Mouse (Mus musculus): Measurements from ENCODE around the gene Dusp8. TPM values are rescaled to one million over a fixed set of nuclear protein-coding genes. Genes with fewer than 3 reads are reported as not detected.
"Not testable (repeated sequence)": the region's sequence is repeated elsewhere in the genome, so short reads cannot be mapped to it uniquely, and the experiment has no call there.

Dusp8 gene
- polyA plus RNA-seq (2015; fragmentation: Nextera tagmentation; extraction: Ambion mirVana) = 2.3 and 2.7 TPM in 2 replicates

DNA sequence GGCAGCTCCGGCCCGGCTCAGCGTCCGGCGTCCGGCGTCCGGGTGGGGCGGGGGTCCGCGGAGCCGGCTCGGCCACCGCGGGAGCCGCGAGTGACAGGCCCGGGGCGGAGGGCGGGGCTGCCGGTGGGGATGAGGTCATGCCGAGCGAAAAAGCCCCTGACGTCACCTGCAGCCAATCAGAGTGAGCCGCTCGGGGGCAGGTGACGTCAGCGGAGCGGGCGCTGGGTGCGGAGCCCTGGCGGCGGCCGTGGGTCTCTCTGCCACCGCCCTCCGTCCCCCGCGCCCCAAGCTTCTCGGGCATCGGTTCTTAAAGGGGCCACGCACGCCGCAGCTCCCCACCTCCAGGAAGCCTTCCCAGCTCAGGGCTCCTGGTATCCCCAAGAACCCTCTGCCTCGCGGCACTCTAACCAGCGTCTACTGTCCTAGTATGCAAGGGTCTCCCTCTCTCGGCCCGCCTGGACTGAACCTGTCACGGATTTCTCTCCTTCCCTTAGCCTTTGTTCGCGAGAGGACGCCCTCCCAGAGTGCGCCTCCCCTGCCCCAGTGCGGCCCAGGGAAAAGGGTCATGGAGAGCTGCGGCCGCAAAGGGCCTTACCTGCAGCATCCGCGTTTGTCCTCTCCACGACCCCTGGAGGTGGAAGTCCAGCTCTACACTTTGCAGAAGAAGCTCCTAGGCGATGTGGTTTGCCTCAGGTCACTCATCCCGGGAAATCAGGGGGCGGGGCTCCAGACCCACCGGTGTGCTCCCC is at the start of gene Dusp8:
Dusp8 (minus strand) TSS at position 661 of the 749 bp plus-strand sequence.
- peak; percentile 79 for ATAC-seq (ENCODE audit: low FRiP score, low read depth)
- Histone ChIP-seq H3K4me3 (peak within 1 kb of the TSS; percentile 72), H3K27me3 (peaks cover 96% of the 10 kb centered on the region), H3K9ac (peak within 1 kb of the TSS; percentile 71), H3K4me2 (replicated peaks) (peak within 1 kb of the TSS; percentile 95), H3K4me1 (peaks cover 18% of the 10 kb centered on the region), H3K36me3 (no peaks in the 10 kb centered on the region), H3K27ac (no peak within 1 kb of the TSS), H3K9me3 (no peaks in the 10 kb centered on the region)
- under 1% methylated on average over 60 of the region's 63 CpGs for WGBS

DNA sequence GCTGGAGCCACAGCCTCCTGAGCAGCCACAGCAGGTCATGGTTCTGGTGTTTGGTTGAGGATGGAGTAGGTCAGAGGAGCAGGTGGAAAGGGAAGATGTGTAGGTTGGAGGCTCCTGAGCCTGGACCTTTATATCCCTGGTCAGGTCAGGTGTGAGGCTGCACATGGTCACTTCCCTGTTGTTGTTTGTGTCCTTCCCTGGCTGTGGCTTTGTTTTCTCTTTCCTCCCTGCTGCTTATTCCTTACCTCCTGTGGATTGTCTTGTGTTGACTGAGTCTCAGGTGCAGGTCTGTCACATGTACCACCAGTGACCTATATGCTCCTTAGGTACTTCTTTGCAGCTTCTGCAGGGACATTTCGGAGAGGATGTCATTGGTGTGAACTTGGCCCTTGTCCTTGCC is 48.9 kb upstream of the Dusp8 start, which contains the start of gene Gm45337:
Gm45337 (minus strand) TSS at position 101 of the 400 bp plus-strand sequence.
- ATAC-seq (ENCODE audit: low FRiP score, low read depth) = no peak
- 76% methylated on average over 1 of the region's 1 CpGs for WGBS

DNA sequence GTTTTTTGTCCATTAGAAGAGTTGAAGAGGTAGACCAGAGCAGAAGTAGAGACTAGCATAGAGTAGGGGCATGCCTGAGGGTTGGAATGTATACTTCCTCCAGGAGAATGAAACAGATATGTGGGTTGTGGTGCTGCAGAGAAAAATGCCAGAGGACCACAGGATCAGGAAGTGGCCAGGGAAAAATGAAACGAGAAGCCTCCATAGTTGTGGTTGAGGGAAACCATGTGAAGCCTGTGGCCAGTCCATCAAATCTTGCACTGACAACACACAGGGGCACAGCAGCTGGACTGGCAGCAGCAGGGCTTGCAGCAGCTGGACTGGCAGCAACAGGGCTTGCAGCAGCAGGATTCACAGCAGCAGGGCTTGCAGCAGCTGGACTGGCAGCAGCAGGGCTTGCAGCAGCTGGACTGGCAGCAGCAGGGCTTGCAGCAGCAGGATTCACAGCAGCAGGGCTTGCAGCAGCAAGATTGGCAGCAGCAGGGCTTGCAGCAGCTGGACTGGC is 47.9 kb upstream of the Dusp8 start:
- H3K27ac ChIP-seq; H3K4me3 ChIP-seq; H3K36me3 ChIP-seq; H3K4me1 ChIP-seq; H3K4me2 ChIP-seq (replicated peaks); H3K9ac ChIP-seq; H3K27me3 ChIP-seq; H3K9me3 ChIP-seq; ATAC-seq (ENCODE audit: low FRiP score, low read depth): not testable (repeated sequence)
- WGBS = 23% methylated on average over 1 of the region's 1 CpGs

More for the DNA sequence above, 48.9 kb upstream of the Dusp8 start, which contains the start of gene Gm45337:
- Histone ChIP-seq H3K4me1 (no peaks in the 10 kb centered on the region), H3K27ac (no peak within 1 kb of the TSS), H3K36me3 (no peaks in the 10 kb centered on the region), H3K9ac (no peak within 1 kb of the TSS), H3K4me3 (no peak within 1 kb of the TSS), H3K9me3 (no peaks in the 10 kb centered on the region), H3K27me3 (peaks cover 4% of the 10 kb centered on the region; the same call in 1 of the 2 replicates), H3K4me2 (replicated peaks) (no peak within 1 kb of the TSS)

DNA sequence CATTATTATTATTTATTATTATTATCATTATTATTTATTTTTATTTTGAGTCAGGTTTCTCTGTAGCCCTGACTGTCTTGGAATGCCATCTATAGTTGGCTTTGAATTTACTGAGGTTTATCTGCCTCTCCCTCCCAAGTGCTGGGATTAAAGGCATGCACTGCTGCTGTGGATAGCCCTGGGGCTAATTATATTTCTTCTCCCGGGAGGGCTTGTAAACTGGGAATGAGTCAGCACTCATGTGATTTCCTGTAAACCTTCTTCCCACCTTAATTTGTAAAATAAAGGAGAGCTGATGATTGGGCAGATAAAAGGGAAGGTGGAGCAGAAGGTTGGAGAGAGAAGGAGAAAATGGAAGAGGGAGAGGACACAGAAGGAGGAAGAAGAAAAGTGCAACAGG is 45.1 kb upstream of the Dusp8 start:
- no peaks in the 10 kb centered on the region for H3K36me3 ChIP-seq
- H3K27ac ChIP-seq = no peak overlapping the region
- H3K9ac ChIP-seq = no peak overlapping the region
- ATAC-seq (ENCODE audit: low FRiP score, low read depth) = no peak
- peaks cover 4% of the 10 kb centered on the region; the same call in 1 of the 2 replicates for H3K27me3 ChIP-seq
- H3K9me3 ChIP-seq = no peaks in the 10 kb centered on the region
- 0% methylated on average over 1 of the region's 1 CpGs for WGBS
- H3K4me2 ChIP-seq (replicated peaks) = no peak overlapping the region
- H3K4me1 ChIP-seq = no peaks in the 10 kb centered on the region
- no peak overlapping the region for H3K4me3 ChIP-seq

DNA sequence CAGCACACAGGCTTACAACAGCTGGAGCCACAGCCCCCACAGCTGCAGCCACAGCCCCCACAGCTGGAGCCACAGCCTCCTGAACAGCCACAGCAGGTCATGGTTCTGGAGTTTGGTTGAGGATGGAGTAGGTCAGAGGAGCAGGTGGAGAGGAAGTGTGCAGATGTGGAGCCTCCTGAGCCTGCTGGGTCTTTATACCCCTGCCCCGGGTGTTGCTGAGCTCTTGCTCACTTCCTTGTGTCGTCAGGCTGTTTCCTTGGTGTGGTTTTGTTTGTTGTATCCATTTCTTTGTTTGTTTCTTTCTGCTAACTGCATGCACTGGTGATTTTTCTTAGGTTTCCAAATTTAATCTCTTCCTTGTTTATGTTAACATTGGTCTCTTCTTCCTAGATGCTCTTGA is 40.3 kb upstream of the Dusp8 start, which contains the start of gene Gm39115:
Gm39115 (minus strand) TSS at position 101 of the 400 bp plus-strand sequence.
- H3K4me2 ChIP-seq (replicated peaks); ATAC-seq (ENCODE audit: low FRiP score, low read depth); H3K27ac ChIP-seq; H3K9me3 ChIP-seq; H3K9ac ChIP-seq; H3K4me3 ChIP-seq; H3K27me3 ChIP-seq; H3K4me1 ChIP-seq; H3K36me3 ChIP-seq: not testable (repeated sequence)
- 30% methylated on average over 2 of the region's 2 CpGs for whole genome bisulfite sequencing

DNA sequence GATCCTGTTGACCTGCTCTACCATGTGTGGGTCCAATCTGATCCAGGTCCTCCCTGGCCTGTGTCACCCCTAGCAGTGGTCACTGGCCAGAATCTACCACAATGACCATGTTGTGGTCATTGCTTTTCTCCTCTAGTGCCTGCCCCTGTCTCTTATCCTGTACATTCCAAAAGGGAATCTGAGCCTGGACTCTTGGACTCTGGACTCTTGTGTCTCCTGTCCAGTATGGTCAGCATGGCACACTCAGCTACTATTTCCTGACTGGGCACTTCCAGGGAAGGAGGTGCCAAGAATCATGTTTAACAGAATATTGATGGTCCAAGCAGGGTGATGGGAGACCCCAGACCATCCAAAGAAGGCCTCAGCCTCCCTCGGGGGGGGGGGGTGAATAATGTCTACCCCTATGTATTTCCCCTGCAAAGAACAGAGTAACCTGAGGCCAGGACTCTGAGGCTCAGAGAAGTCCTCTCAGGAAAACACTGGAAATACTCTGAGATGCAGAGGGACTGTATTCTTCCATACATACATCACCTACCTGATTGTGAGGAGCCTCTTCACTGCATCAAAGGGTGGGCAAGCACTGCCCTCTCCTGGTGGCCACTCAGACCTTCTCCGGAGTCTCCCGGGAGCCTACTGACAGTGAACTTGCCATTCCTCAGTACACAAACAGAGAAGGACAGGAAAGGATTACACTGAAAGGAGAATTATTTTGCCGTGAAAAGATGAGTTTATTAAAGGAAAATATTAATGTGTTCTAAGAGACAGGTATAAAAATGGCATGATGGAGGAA is 38.8 kb upstream of the Dusp8 start:
- no peak overlapping the region for H3K27ac ChIP-seq
- H3K4me2 ChIP-seq (replicated peaks) = no peak overlapping the region
- no peaks in the 10 kb centered on the region for H3K27me3 ChIP-seq
- ATAC-seq (ENCODE audit: low FRiP score, low read depth) = no peak
- H3K9me3 ChIP-seq = no peaks in the 10 kb centered on the region
- H3K9ac ChIP-seq = no peak overlapping the region
- no peaks in the 10 kb centered on the region for H3K36me3 ChIP-seq
- 62% methylated on average over 4 of the region's 4 CpGs for WGBS
- no peak overlapping the region for H3K4me3 ChIP-seq
- H3K4me1 ChIP-seq = no peaks in the 10 kb centered on the region

DNA sequence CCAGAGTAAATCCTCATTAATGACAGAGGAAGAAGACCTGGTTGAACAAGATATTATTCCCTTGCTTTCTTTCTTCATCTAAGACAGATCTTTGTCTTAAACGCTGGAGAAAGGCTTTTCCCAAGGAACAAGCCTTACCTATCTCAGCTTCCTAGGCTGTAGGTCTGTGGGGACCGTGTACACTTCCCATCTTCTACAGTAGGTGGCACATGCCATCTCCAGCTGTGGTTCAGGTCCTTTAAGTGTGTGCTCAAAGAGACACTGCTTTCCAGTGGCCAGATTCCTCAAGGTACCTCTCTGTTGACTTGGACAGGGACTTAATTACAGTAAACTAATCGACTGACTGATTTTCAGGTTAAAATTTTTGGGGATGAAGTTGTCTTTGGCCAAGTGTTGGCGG is 33.2 kb upstream of the Dusp8 start:
- no peak overlapping the region for H3K9ac ChIP-seq
- H3K27ac ChIP-seq = no peak overlapping the region
- no peak for ATAC-seq (ENCODE audit: low FRiP score, low read depth)
- H3K27me3 ChIP-seq = no peaks in the 10 kb centered on the region
- WGBS = 62% methylated on average over 4 of the region's 4 CpGs
- no peaks in the 10 kb centered on the region for H3K4me1 ChIP-seq
- no peak overlapping the region for H3K4me2 ChIP-seq (replicated peaks)
- no peaks in the 10 kb centered on the region for H3K9me3 ChIP-seq
- no peaks in the 10 kb centered on the region for H3K36me3 ChIP-seq
- H3K4me3 ChIP-seq = no peak overlapping the region

DNA sequence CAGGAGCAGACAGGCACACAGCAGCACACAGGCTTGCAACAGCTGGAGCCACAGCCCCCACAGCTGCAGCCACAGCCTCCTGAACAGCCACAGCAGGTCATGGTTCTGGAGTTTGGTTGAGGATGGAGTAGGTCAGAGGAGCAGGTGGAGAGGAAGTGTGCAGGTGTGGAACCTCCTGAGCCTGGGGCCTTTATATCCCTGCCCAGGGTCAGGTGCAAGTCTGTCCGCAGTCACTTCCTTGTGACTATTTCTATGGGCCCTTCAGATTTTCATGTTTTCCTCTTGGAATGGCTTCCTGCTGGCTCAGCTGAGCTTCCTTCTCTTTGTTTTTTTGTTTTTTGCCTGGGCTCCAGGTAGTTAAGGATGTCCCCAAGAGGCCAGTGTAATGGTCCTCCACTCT is 25.0 kb upstream of the Dusp8 start, which contains the start of gene Gm45618:
Gm45618 (minus strand) TSS at position 101 of the 400 bp plus-strand sequence.
- not testable (repeated sequence) for H3K4me3 ChIP-seq; H3K27me3 ChIP-seq; H3K27ac ChIP-seq; ATAC-seq (ENCODE audit: low FRiP score, low read depth); H3K4me1 ChIP-seq; H3K36me3 ChIP-seq; H3K9me3 ChIP-seq; H3K4me2 ChIP-seq (replicated peaks); H3K9ac ChIP-seq
- WGBS = 75% methylated on average over 1 of the region's 1 CpGs

DNA sequence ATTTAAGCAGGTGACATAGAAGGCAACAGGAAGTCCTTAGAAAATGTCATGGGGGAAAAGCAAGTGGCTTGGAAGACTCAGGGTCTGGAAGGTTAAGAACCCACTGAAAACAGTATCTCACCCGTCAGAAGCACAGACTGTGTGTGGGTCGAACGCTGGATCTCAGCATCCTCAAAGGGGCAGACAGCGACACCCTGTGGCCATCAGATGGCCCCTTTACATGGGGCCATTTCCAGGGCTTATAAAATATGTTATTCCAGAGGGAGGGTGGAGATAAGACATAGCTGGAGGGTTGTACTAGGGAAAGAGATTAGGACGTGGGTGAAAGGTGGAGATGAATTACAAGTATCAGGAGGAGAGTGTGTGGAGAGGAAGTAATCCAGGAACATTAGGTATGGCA is 24.0 kb upstream of the Dusp8 start:
- 20% methylated on average over 5 of the region's 5 CpGs for WGBS
- Histone ChIP-seq H3K36me3 (no peaks in the 10 kb centered on the region), H3K27ac (no peak overlapping the region), H3K9ac (no peak overlapping the region), H3K9me3 (no peaks in the 10 kb centered on the region), H3K4me3 (no peak overlapping the region), H3K4me1 (no peaks in the 10 kb centered on the region), H3K27me3 (0 out of 2 replicates have a peak, but pooled peaks cover 2% of the 10 kb centered on the region), H3K4me2 (replicated peaks) (no peak overlapping the region)
- ATAC-seq (ENCODE audit: low FRiP score, low read depth) = no peak

DNA sequence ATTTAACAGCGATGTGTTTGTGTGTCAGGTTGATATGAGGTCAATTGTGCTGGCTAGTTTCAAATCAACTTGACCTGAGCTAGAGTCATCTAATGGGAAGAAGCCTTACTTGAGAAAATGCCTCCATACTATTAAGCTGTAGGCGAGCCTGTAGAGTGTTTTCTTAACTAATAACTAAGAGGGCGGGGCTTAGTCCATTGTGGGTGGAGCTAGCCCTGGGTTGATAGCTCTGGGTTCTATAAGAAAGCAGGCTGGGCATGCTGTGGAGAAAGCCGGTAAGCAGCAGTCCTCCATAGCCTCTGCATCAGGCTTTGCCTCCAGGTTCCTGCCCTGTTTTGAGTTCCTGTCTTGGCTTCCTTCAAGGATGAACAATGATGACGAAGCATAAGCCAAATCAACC is 9.1 kb upstream of the Dusp8 start:
- no peak overlapping the region for H3K27ac ChIP-seq
- no peak overlapping the region for H3K9ac ChIP-seq
- H3K4me3 ChIP-seq = no peak overlapping the region
- 62% methylated on average over 5 of the region's 5 CpGs for WGBS
- H3K4me1 ChIP-seq = no peaks in the 10 kb centered on the region
- H3K36me3 ChIP-seq = no peaks in the 10 kb centered on the region
- H3K27me3 ChIP-seq = peaks cover 4% of the 10 kb centered on the region; the same call in 1 of the 2 replicates
- no peak for ATAC-seq (ENCODE audit: low FRiP score, low read depth)
- no peaks in the 10 kb centered on the region for H3K9me3 ChIP-seq
- no peak overlapping the region for H3K4me2 ChIP-seq (replicated peaks)

DNA sequence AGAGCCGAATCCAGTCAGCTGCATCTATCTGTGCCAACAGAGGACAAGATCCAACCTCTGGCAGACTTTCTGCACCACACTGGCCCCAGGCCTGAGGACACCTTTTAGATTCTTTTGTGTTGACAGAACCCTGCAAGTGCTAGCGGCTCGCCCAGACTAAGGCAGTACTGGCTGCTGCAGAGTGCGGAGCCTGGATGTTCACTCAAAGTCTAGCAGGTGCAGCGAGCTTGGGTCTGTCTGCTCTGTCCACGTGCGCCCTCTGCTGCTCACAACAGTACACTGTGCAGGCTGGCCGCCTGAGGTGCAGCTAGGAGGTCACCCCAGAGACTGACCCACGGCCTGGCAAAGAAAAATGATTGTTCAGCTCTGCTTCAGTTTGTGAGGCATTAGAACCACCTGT is 2.1 kb upstream of the Dusp8 start:
- Histone ChIP-seq H3K4me2 (replicated peaks) (no peak overlapping the region), H3K9ac (no peak overlapping the region), H3K4me1 (peaks cover 14% of the 10 kb centered on the region), H3K27me3 (peaks cover 72% of the 10 kb centered on the region), H3K36me3 (no peaks in the 10 kb centered on the region), H3K4me3 (no peak overlapping the region), H3K27ac (no peak overlapping the region), H3K9me3 (no peaks in the 10 kb centered on the region)
- 0 out of 2 replicates have a peak, but pooled peaks have one; percentile 34 for ATAC-seq (ENCODE audit: low FRiP score, low read depth)
- WGBS = 12% methylated on average over 9 of the region's 9 CpGs

DNA sequence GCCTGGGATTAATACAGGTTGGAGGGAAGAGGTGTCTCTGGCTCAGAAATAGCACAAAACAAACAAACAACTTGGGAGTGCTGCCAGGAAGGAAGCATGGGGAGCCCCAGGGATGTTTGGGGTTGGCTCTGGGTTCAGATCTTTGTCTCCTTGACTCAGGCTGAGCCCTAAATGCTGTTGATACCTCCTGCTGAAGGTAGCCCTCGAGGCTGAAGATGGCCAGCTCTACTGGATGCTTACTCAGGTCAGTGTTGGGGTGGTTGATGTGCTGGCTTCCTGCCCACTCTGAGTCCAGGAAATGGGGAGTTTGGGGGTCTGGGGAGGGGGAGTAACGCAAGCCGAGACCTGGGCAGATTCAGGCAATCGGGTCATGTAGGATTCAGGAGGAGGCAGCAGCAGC is 1.1 kb upstream of the Dusp8 start:
- Histone ChIP-seq H3K36me3 (no peaks in the 10 kb centered on the region), H3K4me3 (no peak overlapping the region), H3K9ac (no peak overlapping the region), H3K27ac (no peak overlapping the region), H3K27me3 (peaks cover 83% of the 10 kb centered on the region), H3K4me2 (replicated peaks) (no peak overlapping the region), H3K9me3 (no peaks in the 10 kb centered on the region), H3K4me1 (peaks cover 18% of the 10 kb centered on the region)
- ATAC-seq (ENCODE audit: low FRiP score, low read depth) = no peak
- 66% methylated on average over 4 of the region's 4 CpGs for WGBS

Data from limb, embryonic 13.5 days (tissue).